Mouse (Mus musculus): Measurements from ENCODE around the gene Fam71f2. TPM values are rescaled to one million over a fixed set of nuclear protein-coding genes. Genes with fewer than 3 reads are reported as not detected.
A peak's percentile ranks its signal among the peaks of the same experiment; 100 is the strongest.

Gene Fam71f2
- polyA plus RNA-seq, 1 experiment: not detected

DNA sequence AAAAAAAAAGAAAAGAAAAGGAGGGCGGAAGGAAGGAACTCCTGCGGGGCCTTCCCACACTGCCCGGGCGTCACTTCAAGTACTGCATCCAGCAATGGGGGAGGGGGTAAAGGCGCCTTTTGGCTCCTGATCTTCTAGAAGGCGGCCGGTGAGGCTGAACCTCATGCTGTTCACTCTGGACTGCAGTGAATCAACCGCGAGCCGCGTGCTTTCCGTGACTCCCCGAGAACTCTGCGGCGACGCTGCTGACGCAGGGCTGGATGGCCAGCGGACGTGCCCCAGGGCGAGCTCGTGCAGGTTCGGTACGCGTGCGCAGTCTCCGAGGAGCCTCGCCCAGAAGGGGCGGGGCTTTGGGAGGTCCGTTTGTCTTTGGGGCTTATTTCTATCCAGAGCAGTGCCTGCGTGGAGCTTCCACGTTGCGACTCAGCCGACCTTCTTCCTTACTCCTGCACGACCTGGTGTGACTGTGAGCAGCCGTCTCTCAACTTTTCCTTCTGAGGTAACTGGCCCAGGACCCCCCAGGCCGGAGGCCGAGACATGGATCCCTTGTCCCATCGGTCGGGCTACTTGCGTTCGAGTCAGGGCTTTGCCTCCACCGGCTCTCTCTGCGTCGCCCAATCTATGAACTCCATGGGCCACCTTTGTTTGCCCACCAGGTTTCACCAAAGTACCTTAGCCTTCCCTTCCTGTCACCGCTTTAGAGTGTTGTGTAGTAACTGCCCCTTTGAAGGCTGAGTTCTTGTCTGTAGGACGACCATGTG, 6.9 kb upstream of the Fam71f2 start, which contains the start of gene Hilpda:
TSS of gene Hilpda (plus strand) at position 177 of the 761 bp plus-strand sequence.
- Histone ChIP-seq H3K27me3 (replicated peaks) (no peaks in the 10 kb centered on the region), H3K4me3 (replicated peaks) (peak within 1 kb of the TSS; percentile 94), H3K4me1 (peaks cover 35% of the 10 kb centered on the region), H3K36me3 (replicated peaks; ENCODE audit: low read length) (peaks cover 33% of the 10 kb centered on the region), H3K9me3 (no peaks in the 10 kb centered on the region)
- TF ChIP-seq FLI1 (IDR thresholded peaks at IDR 0.05; ENCODE audit: low read length) (no peak), GATA1 (IDR thresholded peaks at IDR 0.05; ENCODE audit: borderline replicate concordance, low read length) (no peak)

DNA sequence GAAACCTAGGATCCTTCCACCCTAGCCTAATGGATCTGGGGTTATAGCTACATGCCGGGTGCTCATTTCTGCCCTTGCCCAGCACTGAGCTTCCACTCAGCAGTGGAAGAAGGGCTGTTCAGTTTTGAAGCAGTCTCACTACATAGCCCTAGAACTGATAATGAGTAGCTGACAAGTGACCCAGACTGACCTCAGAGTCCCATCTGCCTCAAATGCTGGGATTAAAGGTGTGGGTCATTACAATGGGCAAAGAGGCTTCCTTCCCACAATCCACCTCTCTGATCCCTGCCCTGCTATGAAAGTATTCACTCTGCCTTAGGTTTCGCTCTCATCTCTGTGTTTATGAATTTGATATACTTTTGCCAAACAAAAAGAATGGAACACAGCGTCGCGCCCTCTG, 2.6 kb upstream of the Fam71f2 start:
- Histone ChIP-seq H3K9me3 (no peaks in the 10 kb centered on the region), H3K4me1 (peaks cover 48% of the 10 kb centered on the region), H3K27me3 (replicated peaks) (peaks cover 2% of the 10 kb centered on the region), H3K4me3 (replicated peaks) (peak overlapping the region; percentile 1), H3K36me3 (replicated peaks; ENCODE audit: low read length) (peaks cover 34% of the 10 kb centered on the region)
- TF ChIP-seq FLI1 (IDR thresholded peaks at IDR 0.05; ENCODE audit: low read length) (no peak), GATA1 (IDR thresholded peaks at IDR 0.05; ENCODE audit: borderline replicate concordance, low read length) (no peak)

DNA sequence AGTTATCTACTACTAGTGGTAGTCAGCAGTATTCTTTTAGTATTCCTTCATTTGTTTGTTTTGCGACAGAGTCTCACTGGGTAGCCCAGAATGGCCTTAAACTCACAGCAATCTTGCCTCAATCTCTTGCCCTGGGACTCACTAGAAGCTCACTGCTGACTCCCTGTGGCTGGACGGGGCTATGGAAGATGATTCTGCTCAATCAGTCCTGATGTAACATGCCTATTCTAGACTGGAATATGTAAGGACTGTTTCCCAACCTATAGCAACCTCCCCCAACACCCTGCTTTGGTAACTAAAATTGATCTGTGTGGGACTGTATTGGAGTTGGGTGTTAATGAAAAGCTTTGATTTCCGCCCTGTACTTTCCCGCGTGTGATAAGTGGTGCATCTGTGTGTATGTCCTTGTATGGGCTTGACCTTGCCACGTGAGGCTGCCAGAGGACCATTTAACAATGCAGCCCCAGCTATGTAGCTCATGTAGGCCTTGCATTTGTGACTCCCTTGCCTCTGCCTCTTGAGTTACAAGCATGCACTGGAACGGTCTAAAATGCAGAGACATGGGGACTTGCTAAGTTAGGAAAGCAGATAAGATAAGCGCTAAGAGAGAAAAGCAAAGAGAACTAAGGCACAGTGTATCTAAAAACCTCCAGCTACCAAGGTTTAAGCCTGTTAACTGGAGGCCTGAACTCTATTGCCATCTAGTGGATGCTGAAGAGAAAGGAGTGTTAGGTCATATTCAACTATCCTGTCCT, 703 bp upstream of the Fam71f2 start:
- peaks cover 40% of the 10 kb centered on the region for H3K4me1 ChIP-seq
- TF ChIP-seq FLI1 (IDR thresholded peaks at IDR 0.05; ENCODE audit: low read length) (no peak), GATA1 (IDR thresholded peaks at IDR 0.05; ENCODE audit: borderline replicate concordance, low read length) (no peak)
- H3K4me3 ChIP-seq (replicated peaks): peak overlapping the region; percentile 82
- H3K27me3 ChIP-seq (replicated peaks): peaks cover 9% of the 10 kb centered on the region
- H3K36me3 ChIP-seq (replicated peaks; ENCODE audit: low read length): peaks cover 34% of the 10 kb centered on the region
- no peaks in the 10 kb centered on the region for H3K9me3 ChIP-seq

DNA sequence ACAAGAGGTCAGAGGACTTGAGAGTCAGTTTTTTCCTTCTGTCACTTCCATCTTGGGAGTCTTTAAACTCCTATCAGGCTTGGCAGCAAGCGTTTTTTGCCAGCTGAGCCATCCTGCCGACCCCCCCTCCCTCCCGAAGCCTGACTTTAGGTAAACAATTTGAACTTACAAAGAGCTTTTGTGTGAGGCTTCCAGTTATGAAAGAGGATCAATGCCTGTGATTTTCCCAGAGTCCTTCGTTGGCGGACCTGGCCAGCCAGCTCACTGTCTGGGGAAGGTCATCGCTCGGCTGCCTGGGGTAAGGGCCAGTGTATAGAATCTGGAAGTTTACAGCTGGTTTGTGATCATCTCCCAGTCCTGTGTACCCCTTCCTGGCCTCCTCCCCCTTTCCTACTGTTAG, 1.3 kb downstream of the Fam71f2 start:
- Histone ChIP-seq H3K36me3 (replicated peaks; ENCODE audit: low read length) (peaks cover 18% of the 10 kb centered on the region), H3K4me1 (peaks cover 28% of the 10 kb centered on the region), H3K27me3 (replicated peaks) (peaks cover 9% of the 10 kb centered on the region), H3K9me3 (0 out of 2 replicates have a peak, but pooled peaks cover 1% of the 10 kb centered on the region), H3K4me3 (replicated peaks) (no peak overlapping the region)
- TF ChIP-seq GATA1 (IDR thresholded peaks at IDR 0.05; ENCODE audit: borderline replicate concordance, low read length) (no peak), FLI1 (IDR thresholded peaks at IDR 0.05; ENCODE audit: low read length) (no peak)

DNA sequence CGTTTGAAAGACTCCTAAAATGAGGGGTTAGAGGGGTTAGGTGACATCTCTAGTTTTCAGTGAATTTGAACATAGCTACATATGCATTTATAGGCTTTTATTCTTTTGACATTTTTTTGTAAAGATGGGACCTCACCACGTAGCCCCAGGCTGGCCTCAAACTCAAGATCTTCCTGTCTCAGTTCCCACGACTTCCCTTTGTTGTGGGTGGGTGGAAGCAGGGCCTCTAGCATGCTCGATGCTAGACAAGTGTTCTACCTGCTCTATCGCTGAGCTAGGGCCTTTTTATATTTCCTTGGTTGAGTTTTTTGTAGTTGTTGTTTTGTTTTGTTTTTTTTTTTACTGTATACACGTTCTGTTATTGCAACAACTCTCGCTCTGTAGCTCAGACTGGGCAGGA, 7.5 kb downstream of the Fam71f2 start:
- H3K4me1 ChIP-seq: peaks cover 19% of the 10 kb centered on the region
- peaks cover 7% of the 10 kb centered on the region; the same call in 1 of the 2 replicates for H3K9me3 ChIP-seq
- no peak overlapping the region for H3K4me3 ChIP-seq (replicated peaks)
- TF ChIP-seq GATA1 (IDR thresholded peaks at IDR 0.05; ENCODE audit: borderline replicate concordance, low read length) (no peak), FLI1 (IDR thresholded peaks at IDR 0.05; ENCODE audit: low read length) (no peak)
- H3K27me3 ChIP-seq (replicated peaks): peaks cover 12% of the 10 kb centered on the region
- H3K36me3 ChIP-seq (replicated peaks; ENCODE audit: low read length): peaks cover 11% of the 10 kb centered on the region

DNA sequence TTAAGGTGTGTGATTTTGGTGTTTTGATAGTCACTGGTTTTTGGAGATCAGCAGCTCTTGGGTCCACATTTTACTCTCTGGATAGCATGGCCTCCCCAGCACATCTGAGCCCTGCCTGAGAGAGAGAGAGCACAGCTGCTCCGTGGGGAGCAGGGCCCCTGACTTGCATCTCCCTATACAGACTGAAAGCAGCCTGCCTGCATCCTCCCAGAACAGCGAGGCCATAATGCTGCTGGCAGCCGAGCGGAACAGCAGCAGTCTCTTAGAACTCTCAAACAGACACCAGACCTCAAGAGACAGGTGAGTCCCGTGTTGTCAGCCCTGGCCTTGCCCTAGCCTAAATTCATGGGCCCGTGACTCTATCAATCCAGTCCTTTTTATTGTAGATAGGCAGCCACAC, 8.1 kb downstream of the Fam71f2 start:
- H3K9me3 ChIP-seq: peaks cover 7% of the 10 kb centered on the region; the same call in 1 of the 2 replicates
- no peak overlapping the region for H3K4me3 ChIP-seq (replicated peaks)
- TF ChIP-seq FLI1 (IDR thresholded peaks at IDR 0.05; ENCODE audit: low read length): no peak
- TF ChIP-seq GATA1 (IDR thresholded peaks at IDR 0.05; ENCODE audit: borderline replicate concordance, low read length): no peak
- peaks cover 11% of the 10 kb centered on the region for H3K36me3 ChIP-seq (replicated peaks; ENCODE audit: low read length)
- H3K27me3 ChIP-seq (replicated peaks): peaks cover 15% of the 10 kb centered on the region
- H3K4me1 ChIP-seq: peaks cover 19% of the 10 kb centered on the region

DNA sequence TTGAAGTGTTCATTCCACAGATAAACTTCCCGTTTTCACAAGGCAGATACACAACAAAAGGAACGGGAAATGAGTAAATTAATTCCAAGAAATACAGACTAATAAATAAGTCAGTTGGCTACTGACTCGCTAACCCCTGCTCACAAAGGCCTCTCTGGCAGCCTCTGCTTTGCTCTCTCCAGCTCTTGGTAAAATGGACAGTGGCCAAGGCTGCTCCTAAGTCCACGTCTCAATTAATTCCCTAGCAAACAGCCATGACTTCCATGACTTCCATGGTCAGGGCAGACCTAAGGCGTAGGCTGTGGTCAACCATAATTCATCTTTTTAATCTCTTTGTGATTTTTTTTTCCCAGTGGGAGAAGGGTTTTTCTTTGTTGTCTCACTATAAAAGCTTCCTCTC, 8.6 kb downstream of the Fam71f2 start:
- no peak for TF ChIP-seq GATA1 (IDR thresholded peaks at IDR 0.05; ENCODE audit: borderline replicate concordance, low read length)
- no peak for TF ChIP-seq FLI1 (IDR thresholded peaks at IDR 0.05; ENCODE audit: low read length)
- Histone ChIP-seq H3K27me3 (replicated peaks) (peaks cover 13% of the 10 kb centered on the region), H3K4me1 (peaks cover 19% of the 10 kb centered on the region)

DNA sequence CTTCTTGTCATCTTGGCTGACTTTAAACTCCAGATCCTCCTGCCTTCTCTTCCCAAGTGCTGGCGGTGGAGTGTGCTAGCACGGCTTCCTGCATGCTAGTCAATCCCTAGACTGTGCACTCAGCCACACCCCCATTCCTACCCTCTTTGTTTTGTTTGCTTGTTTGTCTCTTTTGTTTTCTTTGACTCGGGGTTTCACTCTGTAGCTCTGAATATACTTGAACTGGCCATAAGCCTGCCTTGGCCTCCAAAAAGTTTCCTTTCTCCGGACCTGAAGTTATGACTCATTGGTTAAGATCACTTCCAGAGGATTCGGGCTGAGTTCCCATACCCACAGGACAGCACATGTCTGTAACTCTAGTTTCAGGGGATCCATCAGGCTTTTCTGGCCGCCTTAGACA, 9.3 kb downstream of the Fam71f2 start:
- peaks cover 9% of the 10 kb centered on the region for H3K27me3 ChIP-seq (replicated peaks)
- no peak for TF ChIP-seq FLI1 (IDR thresholded peaks at IDR 0.05; ENCODE audit: low read length)
- no peak for TF ChIP-seq GATA1 (IDR thresholded peaks at IDR 0.05; ENCODE audit: borderline replicate concordance, low read length)
- peaks cover 11% of the 10 kb centered on the region for H3K36me3 ChIP-seq (replicated peaks; ENCODE audit: low read length)
- H3K4me1 ChIP-seq: peaks cover 19% of the 10 kb centered on the region
- no peak overlapping the region for H3K4me3 ChIP-seq (replicated peaks)
- peaks cover 7% of the 10 kb centered on the region; the same call in 1 of the 2 replicates for H3K9me3 ChIP-seq

More for the DNA sequence above, 8.6 kb downstream of the Fam71f2 start:
- no peak overlapping the region for H3K4me3 ChIP-seq (replicated peaks)
- peaks cover 11% of the 10 kb centered on the region for H3K36me3 ChIP-seq (replicated peaks; ENCODE audit: low read length)
- H3K9me3 ChIP-seq: peaks cover 7% of the 10 kb centered on the region; the same call in 1 of the 2 replicates

DNA sequence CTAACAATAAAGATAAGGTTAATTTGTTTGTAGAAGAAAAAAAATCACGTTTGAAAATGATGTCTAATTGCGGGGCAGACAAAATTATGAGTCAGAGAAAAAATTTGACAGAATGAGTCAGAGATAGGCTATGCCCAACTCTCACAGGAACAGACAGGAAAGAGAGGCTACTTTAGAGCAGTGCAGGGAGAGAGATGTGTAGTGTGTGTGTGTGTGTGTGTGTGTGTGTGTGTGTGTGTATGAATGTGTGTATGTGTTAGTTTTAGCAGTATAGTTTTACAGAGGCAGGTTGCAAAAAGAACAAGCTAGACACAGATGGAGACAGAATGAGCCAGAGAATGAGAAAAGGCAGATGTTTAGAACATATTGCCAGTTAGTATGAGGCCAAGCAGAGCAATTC, 19.7 kb downstream of the Fam71f2 start:
- H3K36me3 ChIP-seq (replicated peaks; ENCODE audit: low read length): no peaks in the 10 kb centered on the region
- peaks cover 11% of the 10 kb centered on the region for H3K4me1 ChIP-seq
- H3K27me3 ChIP-seq (replicated peaks): peaks cover 9% of the 10 kb centered on the region
- no peak overlapping the region for H3K4me3 ChIP-seq (replicated peaks)
- TF ChIP-seq FLI1 (IDR thresholded peaks at IDR 0.05; ENCODE audit: low read length) (no peak), GATA1 (IDR thresholded peaks at IDR 0.05; ENCODE audit: borderline replicate concordance, low read length) (no peak)
- H3K9me3 ChIP-seq: peaks cover 13% of the 10 kb centered on the region

DNA sequence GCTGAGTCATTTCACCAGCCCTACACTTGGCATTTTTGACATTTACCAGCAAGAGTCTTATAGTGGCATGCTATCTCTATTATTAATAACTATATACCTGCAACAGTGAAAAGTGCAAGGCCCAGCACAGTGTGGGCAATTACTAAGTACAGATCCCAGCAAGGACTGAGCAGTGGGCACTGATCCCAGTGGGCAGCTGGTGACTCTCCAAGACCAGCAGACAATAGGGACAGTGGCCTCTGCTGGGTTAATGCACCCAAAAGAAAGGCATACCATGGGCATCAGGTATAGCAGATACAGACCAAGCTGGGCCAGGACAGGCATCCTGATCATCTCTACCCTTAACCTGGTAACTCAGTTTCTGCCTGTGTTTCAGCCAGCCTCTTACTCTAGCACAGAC, 23.9 kb downstream of the Fam71f2 start:
- Histone ChIP-seq H3K4me3 (replicated peaks) (no peak overlapping the region), H3K4me1 (peaks cover 24% of the 10 kb centered on the region), H3K9me3 (peaks cover 38% of the 10 kb centered on the region), H3K27me3 (replicated peaks) (peaks cover 9% of the 10 kb centered on the region), H3K36me3 (replicated peaks; ENCODE audit: low read length) (no peaks in the 10 kb centered on the region)
- TF ChIP-seq FLI1 (IDR thresholded peaks at IDR 0.05; ENCODE audit: low read length): no peak
- no peak for TF ChIP-seq GATA1 (IDR thresholded peaks at IDR 0.05; ENCODE audit: borderline replicate concordance, low read length)
